Mouse (Mus musculus): Measurements from ENCODE around the gene Pm20d1.

Pm20d1 gene

GRCm38 (mm10) chr1:131828297-131829126, 31.3 kb downstream of the Pm20d1 start:
- DNase-seq (ENCODE audit: low read depth, low spot score), result peak; percentile 78

GRCm38 (mm10) chr1:131829279-131829678, 32.1 kb downstream of the Pm20d1 start:
- DNase-seq (ENCODE audit: low read depth, low spot score), result peak; percentile 26

GRCm38 (mm10) chr1:131830561-131830960, 33.4 kb downstream of the Pm20d1 start:
- no peak for DNase-seq (ENCODE audit: low read depth, low spot score)

- no peak for DNase-seq (ENCODE audit: low read depth, low spot score)
Observed at GRCm38 (mm10) chr1:131830971-131831641, 33.9 kb downstream of the Pm20d1 start.

GRCm38 (mm10) chr1:131837035-131837434, 39.9 kb downstream of the Pm20d1 start:
- no peak for DNase-seq (ENCODE audit: low read depth, low spot score)

GRCm38 (mm10) chr1:131838542-131838941, 41.4 kb downstream of the Pm20d1 start:
- DNase-seq (ENCODE audit: low read depth, low spot score), result no peak

GRCm38 (mm10) chr1:131839279-131839678, 42.1 kb downstream of the Pm20d1 start:
- no peak for DNase-seq (ENCODE audit: low read depth, low spot score)

- no peak for DNase-seq (ENCODE audit: low read depth, low spot score)
Observed at GRCm38 (mm10) chr1:131842221-131842620, 45.0 kb downstream of the Pm20d1 start.

- no peak for DNase-seq (ENCODE audit: low read depth, low spot score)
Observed at GRCm38 (mm10) chr1:131843758-131844157, 46.6 kb downstream of the Pm20d1 start.

GRCm38 (mm10) chr1:131844883-131845282, 47.7 kb downstream of the Pm20d1 start:
- DNase-seq (ENCODE audit: low read depth, low spot score), result no peak

- DNase-seq (ENCODE audit: low read depth, low spot score), result peak; percentile 68
Observed at GRCm38 (mm10) chr1:131846255-131846654, 49.1 kb downstream of the Pm20d1 start.

- DNase-seq (ENCODE audit: low read depth, low spot score), result peak; percentile 65
Observed at GRCm38 (mm10) chr1:131861811-131862210, 64.6 kb downstream of the Pm20d1 start.

GRCm38 (mm10) chr1:131865596-131865995, 68.4 kb downstream of the Pm20d1 start:
- DNase-seq (ENCODE audit: low read depth, low spot score), result no peak

GRCm38 (mm10) chr1:131866304-131866999, 69.3 kb downstream of the Pm20d1 start:
- DNase-seq (ENCODE audit: low read depth, low spot score), result no peak

- peak; percentile 98 for DNase-seq (ENCODE audit: low read depth, low spot score)
Observed at GRCm38 (mm10) chr1:131867093-131867945, 70.1 kb downstream of the Pm20d1 start, which contains the start of gene Rab29. Gene Rab29 (plus strand): TSS chr1:131867224.

GRCm38 (mm10) chr1:131867946-131868290, 70.7 kb downstream of the Pm20d1 start:
- DNase-seq (ENCODE audit: low read depth, low spot score), result no peak

GRCm38 (mm10) chr1:131869561-131869960, 72.4 kb downstream of the Pm20d1 start:
- no peak for DNase-seq (ENCODE audit: low read depth, low spot score)

All from ES-CJ7 (cell line).